Mouse (Mus musculus): ENCODE measurements around the gene Ciao2a. TPM values are rescaled to one million over a fixed set of nuclear protein-coding genes. Genes with fewer than 3 reads are reported as not detected.
A peak's percentile ranks its signal among the peaks of the same experiment; 100 is the strongest.

The Ciao2a gene
- total RNA-seq, 1 experiment from 2014 or later, result 118 TPM

DNA sequence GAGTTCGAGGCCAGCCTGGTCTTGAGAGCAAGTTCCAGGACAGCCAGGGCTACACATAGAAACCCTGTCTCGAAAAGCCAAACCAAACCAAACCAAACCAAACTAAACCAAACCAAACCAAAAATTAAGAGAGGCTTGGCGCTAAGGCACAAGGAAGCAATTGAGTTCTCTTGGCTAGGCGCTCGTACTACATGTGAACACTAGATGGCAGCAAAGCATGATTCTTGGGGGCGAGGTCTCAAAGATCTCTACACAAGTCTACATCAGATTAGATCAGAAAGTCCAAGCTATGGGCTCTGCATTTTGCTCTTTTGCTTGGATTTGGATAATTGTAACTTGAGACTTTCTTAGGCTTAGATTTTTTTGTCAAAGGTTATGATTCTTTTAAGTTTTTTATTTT lies 17.8 kb downstream of the Ciao2a start:
- ATAC-seq (replicated peaks in 1 of 2; ENCODE audit: insufficient read depth in 1 of 2, low FRiP score in 2 of 2, low TSS enrichment in 1 of 2, low read depth in 1 of 2, poor library complexity in 2 of 2, severe bottlenecking in 2 of 2), result peak; percentile 62 to 82; a peak in 3 of 4 replicates

DNA sequence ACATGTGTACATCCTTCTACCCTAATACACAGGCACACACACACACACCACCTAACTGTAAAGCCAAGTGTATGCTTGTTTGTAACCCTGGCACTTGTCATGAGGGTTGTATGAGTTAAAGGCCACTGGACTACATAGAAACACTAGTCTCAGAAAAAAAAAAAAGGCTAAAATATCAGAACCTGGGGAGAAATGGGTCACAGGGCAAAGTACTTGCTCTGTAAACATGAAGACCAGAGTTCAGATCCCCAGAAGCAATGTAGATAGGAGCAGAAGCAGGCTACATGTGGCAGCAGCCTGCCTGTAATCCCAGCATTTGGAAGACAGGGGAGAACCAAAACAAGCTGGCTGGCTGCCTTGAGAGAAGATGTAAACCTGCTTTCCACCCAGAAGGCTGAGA lies 19.7 kb downstream of the Ciao2a start:
- ATAC-seq (replicated peaks in 1 of 2; ENCODE audit: insufficient read depth in 1 of 2, low FRiP score in 2 of 2, low TSS enrichment in 1 of 2, low read depth in 1 of 2, poor library complexity in 2 of 2, severe bottlenecking in 2 of 2), result no peak

DNA sequence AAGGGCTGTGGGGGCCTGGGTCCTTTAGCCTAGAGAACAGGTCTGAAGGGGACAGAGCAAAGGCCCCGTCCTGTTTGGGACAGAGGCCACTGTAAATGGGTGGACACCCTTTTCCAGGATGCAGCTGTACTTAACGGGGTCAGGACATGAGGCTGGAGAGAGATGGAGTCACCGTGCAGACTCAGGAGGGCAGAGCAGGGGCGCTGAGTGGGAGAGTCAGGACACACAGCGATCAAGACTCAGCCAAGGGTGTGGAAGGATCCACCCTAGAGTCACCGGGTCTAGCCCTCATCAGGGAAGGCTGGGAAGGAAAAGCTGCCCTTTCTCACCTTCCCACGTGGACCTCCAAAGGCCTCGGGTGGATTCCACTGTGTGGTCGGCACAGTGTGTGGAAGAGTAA lies 25.6 kb downstream of the Ciao2a start:
- no peak for ATAC-seq (replicated peaks in 1 of 2; ENCODE audit: insufficient read depth in 1 of 2, low FRiP score in 2 of 2, low TSS enrichment in 1 of 2, low read depth in 1 of 2, poor library complexity in 2 of 2, severe bottlenecking in 2 of 2)

DNA sequence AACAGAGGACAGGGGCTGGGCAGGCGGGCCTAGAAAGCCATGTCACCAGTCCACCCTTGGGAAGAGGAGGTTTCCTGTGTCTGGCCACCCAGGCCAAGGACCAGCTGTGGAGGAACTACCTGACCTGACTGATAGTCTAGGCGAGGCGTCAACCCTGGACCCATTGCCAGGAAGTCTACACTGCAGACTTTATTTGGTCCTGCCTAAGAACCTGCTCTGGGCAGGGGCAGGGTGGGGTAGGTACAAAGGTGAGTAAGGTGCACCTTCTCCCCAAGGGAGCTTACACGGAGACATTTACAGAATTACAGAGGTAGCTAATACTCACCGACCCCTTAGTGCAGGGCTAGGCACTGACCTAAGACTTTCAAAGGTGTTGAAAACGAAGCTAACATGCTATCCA lies 27.2 kb downstream of the Ciao2a start:
- ATAC-seq (replicated peaks in 1 of 2; ENCODE audit: insufficient read depth in 1 of 2, low FRiP score in 2 of 2, low TSS enrichment in 1 of 2, low read depth in 1 of 2, poor library complexity in 2 of 2, severe bottlenecking in 2 of 2), result no peak

DNA sequence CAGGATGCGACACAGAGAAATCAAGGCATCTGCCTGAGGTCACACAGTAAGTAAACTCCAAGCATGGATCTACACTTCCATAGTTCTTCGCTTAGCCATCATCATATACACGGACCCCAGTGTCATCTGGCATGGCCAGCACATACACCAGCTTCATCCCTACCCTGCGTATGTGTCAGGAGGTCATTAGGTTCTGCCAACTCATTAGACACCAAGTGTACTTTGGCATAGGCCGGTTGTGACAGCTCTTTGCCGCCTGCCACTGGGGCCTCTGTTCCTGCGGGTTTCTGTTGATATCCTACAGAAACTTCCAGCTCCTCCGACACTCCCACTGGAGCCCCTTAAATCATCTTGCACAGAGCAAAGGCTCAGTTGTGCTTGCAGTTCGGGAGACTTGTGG lies 27.6 kb downstream of the Ciao2a start:
- no peak for ATAC-seq (replicated peaks in 1 of 2; ENCODE audit: insufficient read depth in 1 of 2, low FRiP score in 2 of 2, low TSS enrichment in 1 of 2, low read depth in 1 of 2, poor library complexity in 2 of 2, severe bottlenecking in 2 of 2)

DNA sequence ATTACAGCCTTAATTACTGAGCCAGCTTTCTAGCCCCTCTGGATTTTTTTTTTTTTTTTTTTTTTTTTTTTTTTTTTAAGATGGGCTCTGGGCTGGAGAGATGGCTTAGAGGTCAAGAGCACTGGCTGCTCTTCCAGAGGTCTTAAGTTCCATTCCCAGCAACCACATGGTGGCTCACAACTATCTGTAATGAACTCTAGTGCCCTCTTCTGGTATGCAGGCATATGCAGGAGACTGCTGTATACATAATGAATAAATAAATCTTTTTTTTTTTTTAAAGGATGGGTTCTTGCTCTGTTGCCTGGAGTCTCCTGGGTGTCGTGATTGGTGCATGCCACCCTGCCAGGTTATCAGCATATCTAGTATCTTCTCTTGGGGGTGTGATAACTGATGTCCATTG lies 29.1 kb downstream of the Ciao2a start:
- no peak for ATAC-seq (replicated peaks in 1 of 2; ENCODE audit: insufficient read depth in 1 of 2, low FRiP score in 2 of 2, low TSS enrichment in 1 of 2, low read depth in 1 of 2, poor library complexity in 2 of 2, severe bottlenecking in 2 of 2)

DNA sequence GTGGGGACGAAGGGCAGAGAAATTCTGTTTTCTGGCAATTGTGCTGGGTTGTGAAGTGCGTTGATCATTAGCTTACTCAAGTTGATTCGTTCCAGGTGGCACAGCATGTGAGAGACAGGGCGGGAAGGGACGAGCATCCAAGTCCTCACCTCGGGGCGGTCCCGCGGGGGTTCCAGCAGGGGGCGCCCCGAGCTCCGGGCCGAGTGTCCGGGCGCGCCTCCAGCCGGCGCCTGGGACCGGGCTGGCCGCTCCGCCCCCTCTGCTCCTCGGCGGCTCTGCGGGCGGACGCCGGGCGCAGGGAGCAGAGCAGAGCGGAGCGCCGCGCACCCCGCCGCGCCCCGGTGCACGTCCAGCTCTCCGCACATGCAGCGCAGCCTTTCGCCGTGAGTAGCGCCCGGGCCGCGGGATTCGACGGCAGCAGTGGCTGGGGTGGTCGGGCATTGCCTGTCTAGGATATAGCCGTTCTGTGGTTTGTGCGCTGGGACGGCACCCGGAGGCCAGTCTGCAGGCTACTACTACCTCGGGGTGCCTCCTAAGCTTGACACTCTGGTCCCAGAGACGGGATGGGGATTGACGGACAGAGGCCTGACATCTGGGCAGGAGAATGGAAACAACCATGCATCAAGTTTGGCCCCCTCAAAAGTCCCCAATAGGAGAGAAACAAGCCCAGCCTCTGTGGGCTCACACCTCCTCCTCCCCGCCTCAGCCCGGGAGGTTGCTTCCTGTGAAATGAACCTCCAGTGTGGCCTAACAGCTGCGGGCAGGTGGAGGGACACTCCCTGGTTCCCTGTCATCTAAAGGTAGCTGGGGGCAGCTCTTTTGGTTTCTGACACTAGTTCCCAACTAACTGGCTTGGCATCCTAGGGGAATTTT lies 31.8 kb downstream of the Ciao2a start, which contains the start of gene Dapk2:
Dapk2 (plus strand) TSS at position 266 of the 873 bp plus-strand sequence.
- peak; percentile 43 to 73; a peak in 3 of 4 replicates for ATAC-seq (replicated peaks in 1 of 2; ENCODE audit: insufficient read depth in 1 of 2, low FRiP score in 2 of 2, low TSS enrichment in 1 of 2, low read depth in 1 of 2, poor library complexity in 2 of 2, severe bottlenecking in 2 of 2)

DNA sequence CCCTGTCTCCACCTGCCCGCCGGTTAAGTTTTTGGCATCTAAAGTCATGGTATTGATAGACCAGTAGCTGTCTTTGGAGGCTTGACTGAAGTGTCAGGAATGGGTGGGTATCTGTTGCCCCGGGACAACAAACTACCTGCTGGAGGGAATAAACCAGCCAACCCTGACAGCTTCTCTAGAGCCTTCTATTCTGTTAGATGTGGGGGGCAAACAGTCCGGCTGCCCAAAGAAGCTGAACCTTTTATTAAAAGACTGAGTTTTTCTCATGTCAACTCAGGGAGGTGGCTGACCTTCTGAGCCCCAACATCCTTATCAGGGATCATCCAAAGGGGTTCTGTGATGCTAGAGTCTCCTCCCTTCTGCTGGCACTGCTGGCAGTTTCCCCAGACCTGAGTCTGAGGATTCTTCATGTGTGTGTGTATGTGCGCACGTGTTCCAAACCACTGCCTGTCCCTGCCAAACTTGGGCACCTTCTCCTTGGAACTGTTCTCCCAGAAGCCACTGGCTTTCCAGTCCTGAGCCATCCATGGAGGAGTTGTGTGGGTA lies 32.5 kb downstream of the Ciao2a start:
- ATAC-seq (replicated peaks in 1 of 2; ENCODE audit: insufficient read depth in 1 of 2, low FRiP score in 2 of 2, low TSS enrichment in 1 of 2, low read depth in 1 of 2, poor library complexity in 2 of 2, severe bottlenecking in 2 of 2), result no peak

DNA sequence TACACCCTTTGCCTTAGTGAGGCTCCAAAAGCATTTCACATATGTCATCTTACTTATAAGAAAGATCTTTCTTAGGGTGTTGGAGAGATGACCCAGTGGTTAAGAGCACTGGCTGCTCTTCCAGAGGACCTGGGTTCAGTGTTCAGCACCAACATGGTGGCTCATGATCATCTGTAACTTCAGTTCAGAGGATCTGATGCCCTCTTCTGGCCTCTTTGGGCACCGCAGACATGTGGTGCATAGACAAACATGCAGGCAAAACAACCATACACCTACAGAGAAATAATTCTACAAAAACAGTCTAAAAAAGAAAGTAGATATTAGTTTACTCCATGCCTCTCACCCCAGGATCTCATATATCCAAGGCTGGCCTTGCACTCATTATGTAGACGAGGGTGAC lies 33.7 kb downstream of the Ciao2a start:
- no peak for ATAC-seq (replicated peaks in 1 of 2; ENCODE audit: insufficient read depth in 1 of 2, low FRiP score in 2 of 2, low TSS enrichment in 1 of 2, low read depth in 1 of 2, poor library complexity in 2 of 2, severe bottlenecking in 2 of 2)

DNA sequence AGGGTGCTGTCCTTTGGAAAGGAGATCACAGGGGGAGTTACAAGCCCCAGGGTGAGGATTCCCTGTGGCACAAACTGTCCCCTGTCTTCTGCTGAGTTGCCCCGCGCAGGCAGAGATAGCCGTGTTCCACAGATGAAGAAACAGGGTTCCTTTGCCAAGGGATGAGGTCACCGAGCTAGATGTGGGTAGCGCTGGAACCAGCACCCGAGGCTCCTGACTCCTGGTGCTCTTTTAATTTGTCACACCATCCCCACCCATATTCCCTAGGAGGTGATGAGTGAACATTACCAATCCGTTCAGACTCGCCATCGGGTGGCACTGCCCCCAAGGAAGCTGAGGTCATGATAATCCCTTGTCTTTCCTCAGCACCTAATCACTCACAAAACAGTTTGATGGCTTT lies 36.6 kb downstream of the Ciao2a start:
- no peak for ATAC-seq (replicated peaks in 1 of 2; ENCODE audit: insufficient read depth in 1 of 2, low FRiP score in 2 of 2, low TSS enrichment in 1 of 2, low read depth in 1 of 2, poor library complexity in 2 of 2, severe bottlenecking in 2 of 2)

DNA sequence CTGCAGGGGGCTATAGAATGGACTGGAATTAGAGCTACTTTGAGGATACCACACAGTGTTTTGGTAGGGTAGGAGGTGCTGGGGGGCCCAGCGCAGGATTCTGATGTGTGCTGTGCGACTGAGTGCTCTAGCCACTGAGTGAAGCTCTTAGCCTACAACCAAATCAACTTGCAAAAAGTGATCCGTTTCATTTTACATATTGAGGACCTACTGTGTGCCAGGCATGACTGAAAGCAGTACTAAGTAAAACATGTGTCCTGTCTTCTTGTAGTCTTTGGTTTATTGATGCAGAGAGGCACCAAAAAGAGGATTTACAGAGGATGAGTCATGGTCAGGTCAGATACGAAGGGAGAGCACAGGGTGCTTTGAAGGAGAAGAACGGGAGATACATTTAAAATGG lies 40.8 kb downstream of the Ciao2a start:
- ATAC-seq (replicated peaks in 1 of 2; ENCODE audit: insufficient read depth in 1 of 2, low FRiP score in 2 of 2, low TSS enrichment in 1 of 2, low read depth in 1 of 2, poor library complexity in 2 of 2, severe bottlenecking in 2 of 2), result no peak

DNA sequence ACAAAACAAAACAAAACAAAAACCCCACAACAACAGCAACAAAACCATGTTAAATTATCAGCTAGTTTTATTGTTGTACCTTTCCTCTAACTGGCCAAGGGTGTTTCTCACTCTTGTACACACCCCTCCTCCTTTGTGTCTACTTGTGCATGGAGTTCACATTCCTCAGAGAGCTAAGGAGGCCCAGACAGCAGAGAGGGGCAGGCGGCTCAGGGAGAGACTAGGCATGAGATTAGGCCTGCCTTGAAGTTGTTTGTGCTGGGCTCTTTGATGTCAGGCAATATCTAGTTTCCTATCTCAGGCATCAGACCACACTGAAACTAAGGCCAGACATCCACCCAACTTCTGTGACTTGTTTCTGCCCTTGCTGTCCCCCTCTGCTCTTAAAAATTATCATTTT lies 41.8 kb downstream of the Ciao2a start:
- ATAC-seq (replicated peaks in 1 of 2; ENCODE audit: insufficient read depth in 1 of 2, low FRiP score in 2 of 2, low TSS enrichment in 1 of 2, low read depth in 1 of 2, poor library complexity in 2 of 2, severe bottlenecking in 2 of 2), result no peak

DNA sequence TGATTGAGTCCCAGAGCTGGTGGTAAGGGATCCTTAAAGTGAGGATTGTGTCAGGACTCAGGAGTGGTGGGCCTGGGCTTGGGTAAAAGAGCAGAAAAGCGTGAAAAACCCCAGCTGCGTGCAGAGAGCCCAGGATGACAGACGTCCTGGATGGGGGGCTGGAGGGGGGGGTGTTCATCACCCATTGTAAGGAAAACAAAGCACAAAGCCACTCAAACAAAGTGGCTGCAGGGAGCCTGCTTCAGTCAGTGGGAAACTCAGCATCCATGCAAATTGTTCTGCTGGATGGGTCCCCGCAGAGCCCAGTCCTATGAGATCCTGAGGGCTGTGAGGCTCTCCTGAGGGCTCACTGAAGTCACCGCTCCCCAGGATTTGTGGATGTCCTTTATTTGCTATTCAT lies 44.1 kb downstream of the Ciao2a start:
- no peak for ATAC-seq (replicated peaks in 1 of 2; ENCODE audit: insufficient read depth in 1 of 2, low FRiP score in 2 of 2, low TSS enrichment in 1 of 2, low read depth in 1 of 2, poor library complexity in 2 of 2, severe bottlenecking in 2 of 2)

DNA sequence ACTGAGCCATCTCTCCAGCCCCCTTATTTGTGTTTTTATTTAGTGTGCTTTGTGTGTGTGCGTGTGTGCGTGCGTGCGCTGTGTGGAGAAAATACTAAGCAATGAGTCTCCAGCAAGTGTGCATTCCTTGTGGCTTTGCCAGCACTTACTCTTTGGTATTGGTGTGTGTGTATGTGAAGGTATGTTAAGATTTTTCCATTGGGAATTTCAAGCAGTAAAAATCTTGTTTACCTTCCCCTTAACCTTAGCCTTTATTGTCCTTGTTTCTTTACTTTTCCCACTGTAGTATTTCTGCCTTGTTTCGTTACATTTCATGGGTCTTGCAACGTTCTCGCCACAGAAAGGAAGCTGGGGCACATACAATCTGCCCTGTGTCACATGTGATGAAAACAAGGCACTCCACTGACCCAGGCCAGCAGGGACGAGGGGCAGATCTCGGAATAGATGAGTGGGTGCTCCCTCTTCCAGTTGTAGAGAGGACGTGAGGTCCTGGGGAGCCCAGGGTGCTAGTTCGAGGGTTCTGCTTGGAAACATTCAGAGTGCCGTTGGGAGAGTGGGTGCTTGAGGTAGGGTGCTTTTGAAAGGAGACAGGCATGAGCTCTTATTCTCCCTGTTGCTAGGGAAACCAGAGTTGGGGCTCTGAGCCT lies 45.0 kb downstream of the Ciao2a start:
- ATAC-seq (replicated peaks in 1 of 2; ENCODE audit: insufficient read depth in 1 of 2, low FRiP score in 2 of 2, low TSS enrichment in 1 of 2, low read depth in 1 of 2, poor library complexity in 2 of 2, severe bottlenecking in 2 of 2), result no peak

DNA sequence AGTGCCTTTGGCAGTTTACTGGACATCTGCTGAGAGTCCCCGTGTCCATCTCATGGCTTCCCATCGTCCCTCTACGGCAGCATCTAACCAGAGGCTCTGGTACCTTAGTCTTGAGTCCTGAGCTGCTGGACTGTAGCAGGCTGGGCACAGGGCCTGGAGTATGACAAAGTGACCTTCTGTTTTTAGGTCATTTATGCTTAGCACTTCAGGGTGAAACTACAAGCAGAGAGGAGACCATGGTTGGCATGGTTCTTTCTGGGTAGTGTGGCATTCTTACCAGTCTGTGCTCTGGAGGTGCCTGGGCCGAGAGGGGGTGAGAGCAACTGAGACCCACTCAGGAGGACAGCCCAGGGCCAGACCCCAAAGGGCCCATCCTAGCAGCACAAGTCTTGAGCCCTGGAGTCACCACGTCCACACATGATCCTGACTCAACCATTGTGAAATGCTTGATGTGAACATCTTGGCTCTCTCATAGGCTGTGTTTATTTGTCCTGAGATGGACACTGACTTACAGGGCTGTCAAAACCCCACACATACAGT lies 47.0 kb downstream of the Ciao2a start:
- ATAC-seq (replicated peaks in 1 of 2; ENCODE audit: insufficient read depth in 1 of 2, low FRiP score in 2 of 2, low TSS enrichment in 1 of 2, low read depth in 1 of 2, poor library complexity in 2 of 2, severe bottlenecking in 2 of 2), result no peak

DNA sequence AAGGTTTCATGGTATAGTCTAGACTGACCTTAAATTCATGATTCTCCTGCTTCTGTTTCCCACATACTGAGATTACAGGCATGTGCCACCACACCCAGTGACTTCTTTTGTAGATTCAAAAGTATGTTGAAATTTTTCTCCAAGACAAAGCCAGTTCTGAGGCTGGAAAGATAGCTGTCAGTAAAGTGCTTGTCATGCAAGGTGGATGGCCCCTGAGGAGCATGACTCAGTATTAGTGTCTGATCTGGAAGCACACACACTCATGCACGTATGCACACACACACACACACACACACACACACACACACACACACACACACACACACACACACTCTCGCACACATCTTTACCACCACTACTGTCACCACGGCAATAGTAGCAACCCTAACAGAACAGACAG lies 48.6 kb downstream of the Ciao2a start:
- no peak for ATAC-seq (replicated peaks in 1 of 2; ENCODE audit: insufficient read depth in 1 of 2, low FRiP score in 2 of 2, low TSS enrichment in 1 of 2, low read depth in 1 of 2, poor library complexity in 2 of 2, severe bottlenecking in 2 of 2)

DNA sequence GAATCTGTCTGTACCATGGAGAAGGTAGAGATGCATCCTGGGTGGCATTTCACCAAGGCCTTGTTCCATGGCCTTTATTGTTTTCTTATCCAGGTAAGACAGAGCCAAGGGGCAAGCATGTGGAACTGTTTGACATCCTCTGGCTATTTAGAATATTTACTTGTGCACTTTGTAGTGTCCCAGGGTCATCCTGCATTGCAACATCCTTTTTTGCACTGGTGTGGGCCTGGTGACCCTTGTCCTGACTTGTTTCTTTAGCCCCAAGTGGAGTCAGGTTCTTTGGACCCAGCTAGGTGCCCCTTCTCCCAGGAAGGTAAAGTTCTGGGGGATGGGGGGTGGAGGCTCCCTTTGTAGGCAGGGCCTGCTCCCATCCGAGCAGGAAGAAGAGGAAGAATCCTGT lies 51.6 kb downstream of the Ciao2a start:
- no peak for ATAC-seq (replicated peaks in 1 of 2; ENCODE audit: insufficient read depth in 1 of 2, low FRiP score in 2 of 2, low TSS enrichment in 1 of 2, low read depth in 1 of 2, poor library complexity in 2 of 2, severe bottlenecking in 2 of 2)

DNA sequence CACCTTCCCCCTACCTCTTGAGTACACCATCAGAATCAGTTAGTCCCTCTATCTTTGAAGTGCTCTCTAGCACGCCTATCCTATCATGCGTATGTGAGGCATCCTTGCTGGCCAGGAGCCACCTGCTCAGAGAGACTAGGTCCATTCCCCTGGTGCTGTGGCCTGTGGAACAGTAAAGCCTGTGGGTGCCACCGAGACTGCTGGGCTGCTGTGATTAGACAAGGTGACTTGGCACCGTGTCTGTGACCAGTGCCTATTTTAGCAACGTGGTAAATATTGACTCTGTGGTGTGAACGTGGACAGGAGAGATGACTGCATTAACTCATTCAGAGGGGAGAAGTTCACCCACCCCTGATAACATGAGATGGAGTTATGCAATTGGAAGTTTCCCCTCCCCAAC lies 53.4 kb downstream of the Ciao2a start:
- no peak; a peak in 1 of 4 replicates for ATAC-seq (replicated peaks in 1 of 2; ENCODE audit: insufficient read depth in 1 of 2, low FRiP score in 2 of 2, low TSS enrichment in 1 of 2, low read depth in 1 of 2, poor library complexity in 2 of 2, severe bottlenecking in 2 of 2)

All from hematopoietic stem cell, adult 5-6 weeks (primary cell).